Mouse (Mus musculus) natural killer cell, adult 2 months (primary cell): ENCODE results near the gene Tmem39a.
A peak's percentile ranks its signal among the peaks of the same experiment; 100 is the strongest.

Experiments used
- DNase-seq, 2 experiments: peaks; one replicate each; pipeline ENCODE4 v3.0.0; 2022; ENCODE audit warnings: low spot score in 2 of 2

Gene Tmem39a

GRCm38 (mm10) chr16:38558221-38558748 is at the start of gene Tmem39a:
Tmem39a (plus strand) TSS chr16:38558698.
- no peak for DNase-seq

GRCm38 (mm10) chr16:38510846-38511245 is 47.7 kb upstream of the Tmem39a start:
- DNase-seq: no peak

- DNase-seq: no peak
Measured at GRCm38 (mm10) chr16:38519140-38519539, 39.4 kb upstream of the Tmem39a start.

- DNase-seq: no peak
Measured at GRCm38 (mm10) chr16:38521211-38521987, 37.1 kb upstream of the Tmem39a start.

GRCm38 (mm10) chr16:38522129-38523084 is 36.1 kb upstream of the Tmem39a start, which contains the start of gene Timmdc1:
Timmdc1 (minus strand) TSS chr16:38522663.
- DNase-seq: peak; percentile 95 to 96

- DNase-seq: no peak
Measured at GRCm38 (mm10) chr16:38526264-38526663, 32.2 kb upstream of the Tmem39a start.

- peak; percentile 60 to 71 for DNase-seq
Measured at GRCm38 (mm10) chr16:38536544-38537146, 21.9 kb upstream of the Tmem39a start.

- DNase-seq: no peak
Measured at GRCm38 (mm10) chr16:38538716-38539380, 19.6 kb upstream of the Tmem39a start.

GRCm38 (mm10) chr16:38548000-38548399 is 10.5 kb upstream of the Tmem39a start:
- DNase-seq: no peak

GRCm38 (mm10) chr16:38549479-38550396 is 8.8 kb upstream of the Tmem39a start, which contains the start of gene Poglut1:
Poglut1 (minus strand) TSS chr16:38550258.
- peak; percentile 52 to 63 for DNase-seq

- DNase-seq: no peak
Measured at GRCm38 (mm10) chr16:38555988-38556387, 2.5 kb upstream of the Tmem39a start.

GRCm38 (mm10) chr16:38562131-38562967 is 3.9 kb downstream of the Tmem39a start:
- peak; percentile 90 to 93 for DNase-seq

GRCm38 (mm10) chr16:38562968-38563327 is 4.5 kb downstream of the Tmem39a start:
- peak in 1 of 2 experiments; percentile 55 for DNase-seq

GRCm38 (mm10) chr16:38563516-38563915 is 5.0 kb downstream of the Tmem39a start:
- DNase-seq: no peak

GRCm38 (mm10) chr16:38568192-38568591 is 9.7 kb downstream of the Tmem39a start:
- DNase-seq: no peak

GRCm38 (mm10) chr16:38571481-38571880 is 13.0 kb downstream of the Tmem39a start:
- DNase-seq: no peak

- DNase-seq: no peak
Measured at GRCm38 (mm10) chr16:38584761-38585160, 26.3 kb downstream of the Tmem39a start.

- DNase-seq: no peak
Measured at GRCm38 (mm10) chr16:38585186-38585585, 26.7 kb downstream of the Tmem39a start.

- DNase-seq: no peak
Measured at GRCm38 (mm10) chr16:38587163-38587562, 28.7 kb downstream of the Tmem39a start.
